Mouse (Mus musculus): ENCODE results near the gene Trmt61a.
A peak's percentile ranks its signal among the peaks of the same experiment; 100 is the strongest.

The Trmt61a gene

DNA sequence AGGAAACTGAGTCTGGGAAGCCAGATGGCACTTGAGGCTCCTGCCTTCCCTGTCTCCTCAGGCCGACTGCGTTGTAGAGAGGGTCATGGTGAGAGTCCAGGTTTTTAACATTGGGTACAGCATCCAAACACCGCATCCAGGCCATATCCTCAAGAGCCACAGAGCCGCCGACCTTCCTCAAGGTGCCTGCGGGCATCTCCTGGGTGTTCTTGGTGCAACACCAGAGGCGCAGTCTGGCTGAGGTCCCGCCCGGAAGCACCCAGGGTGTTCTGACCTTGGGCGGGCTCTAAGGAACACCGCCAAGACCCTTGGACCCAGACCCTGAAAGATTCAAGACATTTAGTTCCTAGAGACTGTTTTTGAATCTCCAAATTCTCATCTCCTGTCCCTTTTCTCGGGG, 5.3 kb upstream of the Trmt61a start:
- no peak for DNase-seq (ENCODE audit: low read depth)

DNA sequence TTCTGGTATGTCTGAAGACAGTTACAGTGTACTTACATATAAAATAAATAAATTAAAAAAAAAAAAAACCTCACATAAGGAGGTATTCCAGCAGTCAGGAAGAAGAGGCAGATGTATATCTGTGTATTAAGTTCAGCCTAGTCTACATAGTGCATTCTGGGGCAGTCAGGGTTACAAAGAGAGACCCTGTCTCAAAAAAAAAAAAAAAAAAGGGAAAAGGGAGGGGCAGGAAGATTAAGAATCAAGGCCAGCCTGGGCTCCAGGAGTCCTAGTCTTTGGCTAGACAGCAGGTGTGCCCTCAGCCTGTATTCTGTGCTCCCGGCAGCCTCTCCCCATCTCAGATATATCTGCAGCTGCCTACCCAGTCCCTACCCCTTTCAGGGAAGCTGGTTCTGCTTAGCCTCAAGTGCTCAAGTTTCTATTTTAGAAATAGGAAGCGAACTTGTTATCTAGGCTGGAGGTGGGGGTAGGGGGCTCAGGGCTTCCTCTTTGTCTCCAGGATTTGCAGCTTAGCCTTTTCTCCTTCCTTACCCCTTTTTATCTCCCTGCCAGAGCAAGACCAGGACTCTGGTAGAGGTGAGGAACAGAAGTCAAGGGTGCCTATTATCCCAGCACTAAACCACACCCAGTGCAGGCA, 2.9 kb upstream of the Trmt61a start:
- no peak for DNase-seq (ENCODE audit: low read depth)

DNA sequence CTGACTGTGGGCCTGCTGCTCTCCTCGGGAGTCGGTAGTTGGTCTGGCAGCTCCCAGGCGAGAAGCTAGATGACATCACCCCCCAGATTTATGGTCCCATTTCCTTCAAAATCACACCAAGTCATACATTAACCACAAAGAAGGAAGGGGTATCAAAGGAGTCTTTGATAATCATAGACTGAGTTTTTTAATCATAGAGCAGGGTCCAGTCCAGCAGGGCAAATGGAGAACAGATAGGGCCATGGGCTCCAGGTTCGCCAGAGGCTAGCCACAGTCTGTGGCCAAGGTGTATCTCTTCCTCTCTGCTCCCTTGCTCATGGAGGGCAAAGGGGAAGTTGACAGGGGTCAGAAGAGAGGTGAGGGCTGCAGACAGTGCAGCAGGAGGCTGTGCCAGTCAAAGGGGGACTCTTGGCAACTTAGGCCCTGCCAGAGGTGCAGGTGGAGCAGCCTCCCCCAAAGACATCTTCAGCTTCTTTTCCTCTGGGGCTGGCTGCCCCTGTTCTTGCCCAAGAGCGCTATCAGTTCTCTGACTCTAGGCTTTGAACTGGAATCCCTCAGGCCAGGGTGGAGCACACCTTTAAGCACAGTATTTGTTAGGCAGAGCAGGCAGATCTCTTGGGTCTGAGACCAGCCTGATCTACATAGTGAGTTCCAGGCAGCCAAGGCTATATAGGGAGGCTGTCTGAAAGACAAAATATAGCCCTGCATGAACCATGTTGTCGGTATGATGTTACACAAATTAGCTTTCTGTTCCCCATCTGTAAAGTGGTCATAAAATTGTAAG, 1.9 kb upstream of the Trmt61a start:
- no peak for DNase-seq (ENCODE audit: low read depth)

DNA sequence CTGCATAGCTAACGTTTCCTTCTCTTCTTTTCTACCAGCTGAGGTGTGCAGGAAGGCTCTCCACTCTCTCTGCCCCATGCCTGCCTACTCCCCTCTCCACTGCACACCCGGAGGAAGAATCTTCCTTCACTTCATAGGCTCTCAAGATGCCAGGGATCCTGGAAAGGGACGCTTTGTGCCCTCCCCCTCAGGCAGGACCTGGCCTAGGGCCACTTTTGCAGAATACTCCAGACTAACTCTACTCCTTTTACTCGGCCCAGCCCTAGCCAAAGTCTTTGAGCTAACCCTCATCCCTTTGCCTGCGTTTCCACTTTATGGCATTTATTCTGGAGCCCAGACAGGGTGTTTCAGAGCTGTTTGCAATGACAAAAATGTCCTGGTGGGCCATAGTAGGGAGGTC, 484 bp upstream of the Trmt61a start:
- DNase-seq (ENCODE audit: low read depth) = no peak

DNA sequence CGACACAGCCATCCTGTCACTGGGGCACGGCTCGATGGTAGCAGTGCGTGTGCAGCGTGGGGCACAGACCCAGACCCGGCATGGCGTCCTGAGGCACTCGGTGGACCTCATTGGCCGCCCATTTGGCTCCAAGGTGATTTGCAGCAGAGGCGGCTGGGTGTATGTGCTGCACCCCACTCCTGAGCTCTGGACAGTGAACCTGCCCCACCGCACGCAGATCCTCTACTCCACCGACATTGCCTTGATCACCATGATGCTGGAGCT, 697 bp downstream of the Trmt61a start:
- no peak for DNase-seq (ENCODE audit: low read depth)

DNA sequence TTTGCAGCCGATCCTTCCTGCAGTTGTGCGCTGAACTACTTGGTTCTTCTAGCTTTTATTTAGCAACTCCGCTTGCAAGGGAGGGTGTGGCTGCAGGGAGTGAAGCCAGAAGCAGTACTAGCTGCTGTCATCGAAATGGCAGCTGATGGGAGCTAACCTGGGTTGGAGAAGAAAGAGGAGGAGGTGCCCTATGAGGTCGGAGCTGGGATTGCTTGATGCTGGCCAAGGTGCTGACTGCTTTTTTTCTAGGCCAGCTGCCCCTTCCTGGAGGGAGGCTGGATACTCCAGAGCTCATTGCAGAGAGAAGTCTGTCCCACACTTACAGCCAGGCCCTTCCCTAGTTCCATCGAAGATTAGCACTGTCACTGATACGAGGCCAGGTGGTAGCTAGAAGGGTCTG, 1.1 kb downstream of the Trmt61a start:
- no peak for DNase-seq (ENCODE audit: low read depth)

DNA sequence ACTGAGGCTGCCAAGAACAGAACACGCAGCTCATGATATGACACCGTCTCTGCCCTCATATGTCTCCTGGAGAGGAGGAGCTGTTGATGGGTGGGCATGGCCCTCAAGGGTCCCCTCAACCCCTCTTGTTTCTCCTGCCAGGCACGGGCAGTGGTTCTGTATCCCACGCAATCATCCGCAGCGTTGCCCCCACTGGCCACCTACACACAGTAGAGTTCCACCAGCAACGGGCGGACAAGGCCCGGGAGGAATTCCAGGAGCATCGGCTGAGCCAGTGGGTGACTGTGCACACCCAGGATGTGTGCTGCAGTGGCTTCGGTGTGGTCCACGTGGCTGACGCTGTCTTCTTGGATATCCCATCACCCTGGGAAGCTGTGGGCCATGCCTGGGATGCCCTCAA, 2.8 kb downstream of the Trmt61a start:
- no peak for DNase-seq (ENCODE audit: low read depth)

DNA sequence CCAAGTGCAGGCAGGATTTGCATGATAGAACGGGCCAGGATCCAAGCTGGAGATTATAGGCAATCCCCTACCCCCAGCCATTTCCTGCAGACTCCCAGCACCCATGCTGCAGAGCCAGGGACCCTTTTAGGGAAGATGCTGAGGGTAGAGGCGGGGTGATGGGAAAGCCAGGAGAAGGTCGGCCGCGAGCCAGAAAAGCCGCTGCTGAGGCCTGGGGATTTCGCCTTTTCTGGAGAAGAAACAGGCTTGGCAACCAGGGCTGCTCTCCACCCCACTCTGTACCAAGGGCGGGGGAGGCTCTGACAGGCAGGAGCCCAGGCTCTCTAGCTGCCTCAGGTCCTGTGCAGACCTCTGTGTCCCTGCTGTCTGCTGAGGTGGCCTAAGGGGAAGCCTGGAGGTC, 3.4 kb downstream of the Trmt61a start:
- DNase-seq (ENCODE audit: low read depth) = no peak

DNA sequence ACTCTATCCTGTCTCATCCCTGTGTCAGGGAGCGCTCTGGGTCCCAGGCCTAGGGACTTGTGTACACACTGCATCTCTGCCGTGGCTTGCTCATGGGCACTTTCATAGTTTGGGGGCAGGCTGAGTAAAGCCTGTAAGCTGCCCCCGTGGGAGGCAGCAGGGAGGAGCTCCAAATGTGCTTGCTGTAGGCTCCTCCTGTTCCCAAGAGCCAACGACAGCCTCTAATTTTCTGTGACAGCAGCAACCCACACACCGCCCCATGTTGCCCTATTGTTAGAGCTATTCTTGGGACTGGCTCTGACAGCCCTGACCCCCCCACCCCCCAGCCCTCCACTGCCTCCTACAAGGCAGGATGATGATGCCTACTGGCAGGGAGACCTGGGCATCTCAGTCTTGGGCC, 4.1 kb downstream of the Trmt61a start:
- no peak for DNase-seq (ENCODE audit: low read depth)

DNA sequence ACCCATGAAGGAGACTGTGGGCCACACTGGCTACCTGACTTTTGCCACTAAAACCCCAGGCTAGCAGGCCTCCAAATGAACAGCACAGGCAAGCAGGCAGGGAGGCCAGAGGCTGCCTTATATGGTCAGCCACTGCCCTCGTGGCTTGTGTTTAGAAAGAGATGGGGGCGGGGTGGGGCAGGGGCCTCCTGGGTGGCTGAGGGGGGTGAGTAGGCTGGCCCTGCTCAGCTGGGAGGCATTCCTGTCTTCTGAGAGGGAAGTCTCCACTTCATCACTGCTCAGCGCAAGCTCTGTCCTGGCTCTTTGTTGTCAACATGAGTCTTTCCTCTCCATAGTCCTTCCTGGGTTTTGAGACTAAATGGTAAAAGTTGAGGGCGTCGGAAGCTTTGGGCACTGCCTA, 4.9 kb downstream of the Trmt61a start:
- no peak for DNase-seq (ENCODE audit: low read depth)

DNA sequence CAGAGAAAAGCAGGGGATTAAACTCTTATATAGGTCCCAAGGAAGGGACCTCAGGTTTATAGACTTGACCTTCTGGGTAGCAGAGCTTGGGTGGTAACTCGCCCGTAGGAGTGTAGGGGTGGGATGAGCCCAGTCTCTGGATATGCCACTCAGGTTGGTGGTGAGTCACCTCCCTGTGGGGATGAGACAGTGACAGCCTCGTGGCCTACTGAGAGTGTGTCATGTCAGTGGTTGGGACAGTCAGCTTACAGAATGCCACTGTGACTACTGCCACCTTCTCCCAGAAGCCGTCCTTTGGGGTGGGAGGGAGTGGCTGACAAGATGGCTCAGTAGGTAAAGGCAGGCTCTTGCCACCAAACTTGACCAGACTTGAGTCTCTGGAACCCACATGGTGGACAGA, 8.5 kb downstream of the Trmt61a start:
- DNase-seq (ENCODE audit: low read depth) = no peak

DNA sequence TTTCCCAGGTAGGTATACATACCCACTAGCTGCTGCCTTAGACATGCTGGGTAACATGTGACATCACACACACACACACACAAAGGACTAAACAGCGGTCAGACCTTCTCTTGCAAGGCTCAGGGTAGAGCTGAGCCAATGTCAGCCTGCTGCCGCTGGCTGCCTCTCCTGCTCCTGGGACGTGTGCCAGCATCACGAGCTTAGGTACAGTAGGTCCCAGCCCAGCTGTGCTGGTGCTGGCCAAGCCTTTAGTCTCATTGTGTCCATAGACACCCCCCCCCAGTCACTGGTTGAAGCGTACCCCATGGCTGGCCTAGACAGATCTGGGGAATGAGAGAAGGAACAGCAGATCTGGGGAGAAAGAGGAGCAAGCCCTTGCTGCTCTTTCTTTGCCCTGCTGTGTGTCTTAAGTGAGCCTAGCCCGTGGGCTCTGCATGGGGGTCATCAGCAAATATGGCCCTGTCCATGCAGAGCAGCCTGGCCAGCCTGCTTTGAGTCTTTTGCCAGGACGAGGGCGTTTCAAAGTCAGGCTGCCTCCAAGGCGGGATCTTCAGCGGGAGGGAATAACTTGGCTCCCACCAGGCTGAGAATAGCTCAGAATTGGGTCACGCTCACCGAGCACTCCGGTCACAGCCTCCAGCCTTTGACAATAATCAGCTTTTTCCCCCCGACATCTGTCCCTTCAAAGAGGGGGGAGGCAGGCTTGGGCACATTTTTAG, 9.6 kb downstream of the Trmt61a start:
- DNase-seq (ENCODE audit: low read depth) = no peak

DNA sequence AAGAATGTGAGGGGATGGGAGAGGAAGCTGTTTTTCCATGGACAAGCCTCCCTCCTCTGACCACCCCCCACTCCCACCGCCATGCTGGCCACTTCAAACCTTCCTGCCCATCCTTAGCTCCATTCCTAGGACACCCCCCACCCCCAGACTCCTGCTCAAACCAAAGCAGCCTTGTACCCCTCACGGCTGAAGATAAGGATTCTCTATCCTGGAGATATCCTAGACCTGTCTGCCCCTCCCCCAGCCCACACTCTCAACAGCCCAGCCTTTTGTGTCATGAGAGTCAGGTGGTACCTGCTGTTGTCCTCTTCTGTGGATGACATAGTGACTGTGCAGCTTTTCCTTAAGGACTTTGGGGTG, 10.1 kb downstream of the Trmt61a start:
- DNase-seq (ENCODE audit: low read depth) = no peak

DNA sequence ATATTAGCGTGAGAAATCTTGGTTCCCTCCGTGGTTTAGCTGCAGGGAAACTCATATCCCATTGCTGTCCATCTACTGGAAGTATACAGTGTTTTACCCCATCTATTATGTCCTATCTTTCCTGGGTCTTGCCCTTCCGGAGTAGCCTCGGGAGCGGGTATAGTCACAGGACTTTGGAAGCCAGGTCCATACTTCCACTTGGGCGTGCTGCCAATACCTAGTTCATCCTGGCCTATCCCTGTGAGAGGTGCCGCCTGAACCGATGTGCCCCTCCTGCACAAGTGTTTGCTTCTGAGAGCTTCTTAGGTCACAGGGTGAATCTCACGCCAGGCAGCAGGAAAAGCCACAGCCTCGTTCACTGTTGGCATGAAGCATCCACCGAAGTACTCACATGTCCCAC, 11.5 kb downstream of the Trmt61a start:
- DNase-seq (ENCODE audit: low read depth) = no peak

DNA sequence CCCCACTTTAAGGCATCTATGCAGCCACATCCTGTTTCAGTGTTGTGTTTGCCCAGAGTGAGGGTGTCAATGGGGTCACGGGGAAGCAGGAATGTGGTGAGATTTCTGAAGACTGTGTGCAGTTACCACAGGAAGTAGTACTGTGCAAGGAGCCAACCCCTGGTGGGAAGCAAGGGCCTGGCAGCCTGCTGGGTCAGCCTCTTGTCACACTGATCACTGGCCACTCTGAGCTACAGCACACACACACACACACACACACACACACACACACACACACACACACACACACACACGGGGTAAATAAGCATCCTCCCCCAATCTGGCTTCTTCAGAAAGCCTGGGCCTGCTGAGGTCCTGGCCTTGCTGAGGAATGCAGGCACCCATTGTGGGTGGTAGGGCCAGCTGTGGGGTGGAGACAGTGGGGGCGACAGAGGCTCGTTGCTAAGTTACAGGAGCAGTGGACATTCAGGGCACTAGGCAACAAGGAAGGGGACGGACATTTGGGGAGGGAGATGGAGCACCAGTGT, 13.5 kb downstream of the Trmt61a start:
- DNase-seq (ENCODE audit: low read depth) = no peak

DNA sequence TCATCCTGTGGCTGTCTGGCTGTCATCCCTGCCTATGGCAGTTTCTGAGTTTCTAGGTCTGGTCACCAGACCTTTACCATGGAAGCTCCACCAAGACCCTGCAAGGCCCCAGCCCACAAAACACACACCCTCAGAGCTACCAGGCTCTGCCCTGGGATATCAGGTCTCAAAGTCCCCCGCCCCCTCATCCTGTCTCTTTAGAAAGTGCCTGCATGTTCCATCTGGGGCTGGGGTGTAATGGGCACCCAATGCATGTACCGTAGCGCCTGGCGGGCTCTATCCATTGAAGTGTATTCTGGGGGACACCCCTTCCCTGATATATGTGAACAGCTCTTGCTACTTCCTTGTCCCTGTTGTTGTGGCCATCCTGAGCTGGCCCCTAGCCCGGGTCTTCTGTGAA, 15.0 kb downstream of the Trmt61a start:
- DNase-seq (ENCODE audit: low read depth) = no peak

DNA sequence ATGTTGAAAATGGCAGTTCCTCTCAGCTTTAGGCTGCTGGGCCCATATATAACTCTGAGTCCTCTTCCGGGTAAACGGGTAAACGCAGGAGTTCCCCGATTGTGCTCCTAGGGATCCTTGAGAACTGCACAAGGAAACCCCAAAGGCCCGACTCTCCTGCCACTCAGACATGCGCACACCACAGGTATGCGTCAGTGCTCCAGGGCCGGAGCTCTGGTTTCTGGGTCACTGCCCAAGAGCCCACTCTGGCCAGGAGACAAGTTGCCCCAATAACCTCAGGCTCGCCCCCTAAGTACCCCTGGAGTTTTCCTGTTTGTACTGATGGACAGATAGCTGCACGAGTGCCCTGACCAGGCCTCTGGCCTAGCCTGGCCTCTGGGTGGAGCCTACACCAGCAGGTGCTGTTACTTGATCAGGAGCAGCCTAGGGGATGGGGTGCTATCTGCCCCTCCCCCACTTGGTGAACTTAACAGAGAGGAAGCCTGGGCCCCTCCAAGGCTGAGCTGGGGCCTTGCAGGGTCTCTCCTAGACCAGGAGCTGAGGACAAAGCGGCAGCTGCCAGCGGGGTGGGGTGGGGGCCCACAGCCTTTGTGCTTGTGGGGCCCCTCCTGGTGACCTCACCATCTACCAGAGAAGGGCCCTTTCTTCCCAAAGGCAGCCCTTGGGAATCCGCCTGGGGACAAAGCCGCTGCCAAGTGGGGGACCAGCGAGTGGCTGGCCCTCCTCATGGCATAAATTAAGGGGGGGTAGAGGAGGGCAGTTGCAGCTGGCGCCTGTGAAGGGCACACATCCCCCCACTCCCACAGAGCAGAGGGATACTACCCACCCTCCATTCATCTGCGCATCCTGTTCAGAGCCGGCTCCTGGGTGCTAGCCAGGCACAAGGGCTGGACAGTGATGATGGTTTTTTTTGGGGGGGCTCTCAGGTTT, 15.7 kb downstream of the Trmt61a start:
- DNase-seq (ENCODE audit: low read depth) = no peak

DNA sequence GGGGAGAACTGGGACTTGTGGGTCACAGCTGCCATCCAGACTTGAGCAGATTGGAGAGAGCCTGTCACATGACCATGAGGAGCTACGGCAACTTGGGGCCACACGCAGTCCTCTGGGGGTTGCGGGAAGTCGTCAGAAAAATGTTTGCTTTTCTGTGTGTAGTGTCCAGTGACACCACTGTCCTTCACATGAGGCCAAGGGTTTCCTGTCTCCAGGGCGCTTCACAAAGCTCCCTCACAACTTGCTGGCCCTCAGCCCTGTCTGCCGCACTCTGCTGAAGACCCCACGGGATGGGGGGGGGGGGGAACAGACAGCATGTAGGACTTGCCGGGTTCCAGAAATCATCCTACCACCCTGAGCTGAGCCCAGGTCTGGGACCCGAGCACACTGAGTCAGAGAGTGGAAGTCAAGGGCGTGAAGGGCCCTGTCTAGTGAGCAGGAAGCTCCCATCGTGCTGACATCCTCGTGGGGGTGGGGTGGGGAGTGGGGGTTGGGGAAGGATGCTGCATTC, 16.4 kb downstream of the Trmt61a start:
- DNase-seq (ENCODE audit: low read depth) = no peak

DNA sequence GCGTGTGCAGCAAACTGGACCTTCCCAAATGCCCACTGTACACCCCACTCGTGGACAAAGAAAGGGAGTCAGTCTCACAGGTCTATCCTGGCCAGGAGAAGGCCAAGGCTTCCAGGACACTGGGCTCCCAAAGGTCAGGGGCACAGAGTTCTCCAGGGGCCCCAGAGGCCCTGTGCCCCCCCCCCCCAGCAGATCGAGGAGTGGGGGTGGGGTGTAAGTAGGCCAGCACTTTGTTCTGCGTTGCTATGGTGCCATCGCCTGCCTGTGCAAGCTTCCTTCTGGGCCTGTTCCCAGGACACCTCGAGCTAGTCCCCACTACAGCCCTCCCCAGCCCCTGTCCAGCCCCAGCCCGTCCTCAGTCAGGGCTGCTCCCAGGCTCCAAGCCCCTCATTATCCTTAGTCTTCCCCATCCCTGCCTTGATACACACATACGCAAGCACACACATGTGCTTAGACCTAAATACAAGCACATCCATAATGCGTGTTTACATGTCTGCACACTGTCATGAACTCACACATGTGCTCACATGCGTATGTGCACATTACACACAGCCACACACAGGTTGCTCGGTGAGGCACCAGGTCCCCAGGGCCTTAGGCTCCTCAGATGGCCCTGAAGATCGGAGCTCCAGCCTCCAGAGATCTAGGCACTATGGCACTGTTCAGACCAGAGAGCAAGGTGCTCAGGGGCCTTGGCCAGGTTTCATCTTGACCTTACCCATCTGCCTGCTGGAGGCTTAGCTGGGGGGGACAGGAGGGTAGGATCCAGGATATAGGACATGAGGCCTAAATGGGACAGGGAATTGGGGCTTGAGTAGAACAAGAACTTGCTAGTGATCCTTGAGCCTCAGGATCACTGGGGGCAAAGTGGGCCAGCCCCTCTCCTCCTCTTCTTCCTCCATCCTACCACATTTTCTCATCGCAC, 17.2 kb downstream of the Trmt61a start:
- no peak for DNase-seq (ENCODE audit: low read depth)

DNA sequence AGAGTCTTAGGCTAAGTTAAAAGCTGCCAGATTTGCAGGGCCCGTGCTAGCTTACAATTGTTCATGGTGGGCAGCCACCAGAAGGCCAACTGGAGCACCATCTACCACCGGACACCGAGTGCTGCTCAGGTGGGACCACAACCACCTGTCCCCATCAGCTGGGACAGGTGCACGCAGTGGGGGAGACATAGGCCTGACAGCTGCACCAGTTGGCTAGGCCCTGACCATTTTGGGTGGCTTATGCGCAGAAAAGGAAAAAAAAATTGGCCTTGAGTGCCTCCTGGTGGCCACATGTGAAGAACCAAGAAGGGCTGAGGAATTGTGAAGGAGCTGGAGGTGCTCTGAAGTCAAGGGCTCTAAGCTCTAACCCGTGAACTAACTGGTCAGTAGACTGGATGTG, 18.3 kb downstream of the Trmt61a start:
- DNase-seq (ENCODE audit: low read depth) = peak; percentile 62

DNA sequence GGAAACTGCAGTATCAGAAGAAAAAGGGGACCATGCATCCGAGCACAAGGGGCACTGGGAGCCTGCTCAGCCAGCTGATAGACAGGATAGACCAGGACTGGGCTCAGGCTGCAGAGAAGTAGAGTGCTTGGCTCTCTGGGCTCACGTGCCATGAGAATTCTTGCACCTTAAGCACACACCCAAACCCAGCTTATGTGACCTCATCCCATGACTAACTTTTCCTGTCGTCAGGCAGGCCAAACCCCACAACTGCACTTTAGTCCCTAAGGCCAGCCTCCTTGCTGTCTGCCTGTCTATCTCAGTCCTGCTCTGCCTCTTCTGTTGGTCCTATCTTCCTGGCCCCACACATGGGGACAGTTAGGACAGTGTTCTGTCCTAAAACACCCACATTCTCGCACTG, 19.8 kb downstream of the Trmt61a start:
- DNase-seq (ENCODE audit: low read depth) = no peak
